Mouse (Mus musculus) midbrain, postnatal 0 days (tissue): ENCODE results near the gene Ldha. TPM values are rescaled to one million over a fixed set of nuclear protein-coding genes. Genes with fewer than 3 reads are reported as not detected.

ENCODE experiments used
- ATAC-seq: fragments of 200-750 bp; cut with Nextera tagmentation; 2 replicates; pipeline ENCODE4 v1.8.0; 2017; ENCODE audit warnings: moderate number of reproducible peaks, mild to moderate bottlenecking, moderate TSS enrichment, moderate library complexity; ENCODE audit not compliant: low FRiP score
- DNase-seq: peaks from one replicate; pipeline ENCODE4 v3.0.0-alpha.2; 2015; ENCODE audit warnings: low spot score
- H3K27ac ChIP-seq: fragments of 300-500 bp; sonication (generic); 2 replicates; pipeline ENCODE4 v1.5.1; 2014; ENCODE audit warnings: low read depth, mild to moderate bottlenecking, low read length, mixed read lengths
- H3K27me3 ChIP-seq: fragments of 300-500 bp; sonication (generic); 2 replicates; pipeline ENCODE4 v1.6.1; 2014; ENCODE audit warnings: low read length, control low read depth, mixed read lengths; ENCODE audit not compliant: insufficient read depth
- H3K36me3 ChIP-seq: fragments of 300-500 bp; sonication (generic); 2 replicates; pipeline ENCODE4 v1.6.1; 2014; ENCODE audit warnings: low read length, control low read depth, mixed read lengths; ENCODE audit not compliant: insufficient read depth
- H3K4me1 ChIP-seq: fragments of 300-500 bp; sonication (generic); 2 replicates; pipeline ENCODE4 v1.6.1; 2014; ENCODE audit warnings: mild to moderate bottlenecking, control low read depth, antibody characterized with exemption, low read length, mixed read lengths; ENCODE audit not compliant: insufficient read depth
- H3K4me2 ChIP-seq: fragments of 300-500 bp; sonication (generic); 2 replicates; pipeline ENCODE4 v1.6.1; 2014; ENCODE audit warnings: low read depth, mild to moderate bottlenecking, low read length, mixed read lengths; ENCODE audit not compliant: poor library complexity, severe bottlenecking
- H3K4me3 ChIP-seq: fragments of 300-500 bp; sonication (generic); 2 replicates; pipeline ENCODE4 v1.5.1; 2014; ENCODE audit warnings: low read depth, mild to moderate bottlenecking, low read length, moderate library complexity
- H3K9ac ChIP-seq: fragments of 300-500 bp; sonication (generic); replicated peaks from 2 replicates; pipeline ENCODE4 v1.6.1; 2014; ENCODE audit warnings: mild to moderate bottlenecking, low read length, moderate library complexity, mixed read lengths; ENCODE audit not compliant: poor library complexity, severe bottlenecking
- H3K9me3 ChIP-seq: fragments of 300-500 bp; sonication (generic); 2 replicates; pipeline ENCODE4 v1.6.1; 2016; ENCODE audit warnings: low read length, control low read depth
- CTCF ChIP-seq: IDR thresholded peaks from 2 replicates; pipeline ENCODE4 v1.5.1; 2016; ENCODE audit warnings: antibody characterized with exemption, mild to moderate bottlenecking
- WGBS: fragments of 180-500 bp; shearing (Covaris S2); extraction: QIAGEN DNeasy Blood & Tissue Kit; methylation state at CpG from one replicate; pipeline ENCODE4 v1.1.7; 2014; 5-methylcytosine and 5-hydroxymethylcytosine counted together
- polyA plus RNA-seq: library from polyadenylated mRNA; unstranded; fragments of >200 nt; fragmentation: Nextera tagmentation; extraction: Ambion mirVana; gene quantifications from 2 replicates; pipeline ENCODE4 v1.2.1, GENCODE M21; 2015
- total RNA-seq: library from RNA; depleted of rRNA; stranded (reverse); fragments of >200 nt; gene quantifications from 2 replicates; pipeline ENCODE4 v1.2.3, GENCODE M21; 2014

The Ldha gene
- total and polyA plus RNA-seq, 2 experiments from 2014 or later = 345 to 604 TPM

- Histone ChIP-seq H3K4me3 (no peak overlapping the region), H3K27me3 (no peaks in the 10 kb centered on the region), H3K9me3 (no peaks in the 10 kb centered on the region), H3K9ac (no peak overlapping the region), H3K27ac (no peak overlapping the region), H3K4me2 (no peak overlapping the region), H3K36me3 (no peaks in the 10 kb centered on the region), H3K4me1 (peaks cover 12% of the 10 kb centered on the region)
- 28% methylated on average over 11 of the region's 14 CpGs for WGBS
- ATAC-seq (no peak), DNase-seq (peak; percentile 62)
- no peak for TF ChIP-seq CTCF
These were observed 6.2 kb upstream of the Ldha start for GRCm38 (mm10) chr7:46834994-46835610.

DNA sequence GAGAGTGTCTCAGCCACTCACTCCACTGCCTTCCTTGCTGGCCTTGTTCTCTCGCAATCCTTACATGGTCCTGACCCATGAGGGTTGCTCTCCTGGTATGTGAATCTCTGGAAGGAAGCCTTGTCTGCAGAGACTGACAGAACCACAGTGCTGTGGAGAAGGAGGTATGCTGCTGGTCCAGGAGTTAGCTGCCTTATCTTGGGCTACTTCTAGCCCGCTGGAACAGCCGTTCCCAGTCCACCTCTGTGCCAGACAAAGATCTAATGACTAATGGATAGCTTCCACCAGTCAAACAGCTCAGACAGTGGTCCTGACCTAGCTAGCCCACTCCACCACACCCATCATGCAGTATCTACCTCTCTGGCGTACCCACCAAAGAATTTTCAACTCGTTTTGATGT lies 4.9 kb upstream of the Ldha start:
- 84% methylated on average over 5 of the region's 5 CpGs for WGBS
- DNase-seq = no peak

DNA sequence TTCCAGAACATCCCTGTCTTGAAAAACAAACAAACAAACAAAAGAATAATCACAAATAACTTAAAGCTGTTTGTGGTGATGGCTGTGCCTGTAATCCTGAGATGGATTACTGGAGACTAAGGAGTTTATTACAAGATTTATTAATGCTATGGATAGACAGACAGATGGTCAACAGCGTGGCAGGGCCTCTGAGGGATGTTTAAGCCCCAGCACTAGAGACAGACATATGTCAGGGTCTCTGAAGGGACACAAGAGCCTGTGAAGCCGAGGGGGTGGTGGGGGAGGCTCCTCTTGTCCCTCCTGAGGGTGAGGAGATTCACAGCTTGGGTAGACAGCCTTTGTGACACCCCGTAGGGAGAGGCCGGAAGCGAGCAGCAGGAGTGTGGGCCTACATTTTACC lies 4.2 kb upstream of the Ldha start:
- H3K4me2 ChIP-seq = no peak overlapping the region
- WGBS = 38% methylated on average over 5 of the region's 5 CpGs
- no peaks in the 10 kb centered on the region for H3K9me3 ChIP-seq
- peaks cover 12% of the 10 kb centered on the region for H3K4me1 ChIP-seq
- H3K27me3 ChIP-seq = no peaks in the 10 kb centered on the region
- H3K27ac ChIP-seq = no peak overlapping the region
- no peak overlapping the region for H3K9ac ChIP-seq
- TF ChIP-seq CTCF = no peak
- no peaks in the 10 kb centered on the region for H3K36me3 ChIP-seq
- no peak overlapping the region for H3K4me3 ChIP-seq
- DNase-seq = no peak
- no peak for ATAC-seq

More for the DNA sequence above, 4.9 kb upstream of the Ldha start:
- no peak overlapping the region for H3K4me2 ChIP-seq
- ATAC-seq = no peak
- no peaks in the 10 kb centered on the region for H3K27me3 ChIP-seq
- no peak for TF ChIP-seq CTCF
- no peak overlapping the region for H3K4me3 ChIP-seq
- H3K9ac ChIP-seq = no peak overlapping the region
- H3K36me3 ChIP-seq = no peaks in the 10 kb centered on the region
- no peaks in the 10 kb centered on the region for H3K9me3 ChIP-seq
- no peak overlapping the region for H3K27ac ChIP-seq
- peaks cover 12% of the 10 kb centered on the region for H3K4me1 ChIP-seq

- ATAC-seq (peak; percentile 31; the same call in 1 of the 2 replicates), DNase-seq (peak; percentile 78)
- TF ChIP-seq CTCF = no peak
- WGBS = 4% methylated on average over 8 of the region's 9 CpGs
- Histone ChIP-seq H3K9me3 (no peaks in the 10 kb centered on the region), H3K36me3 (no peaks in the 10 kb centered on the region), H3K4me1 (peaks cover 12% of the 10 kb centered on the region), H3K27ac (peak overlapping the region; percentile 63), H3K9ac (0 out of 2 replicates have a peak overlapping the region, but pooled peaks have one; percentile 36), H3K4me3 (no peak overlapping the region), H3K4me2 (peak overlapping the region; percentile 15; the same call in 1 of the 2 replicates), H3K27me3 (no peaks in the 10 kb centered on the region)
These were observed 3.1 kb upstream of the Ldha start for GRCm38 (mm10) chr7:46838104-46838671.

GRCm38 (mm10) chr7:46838891-46839302 lies 2.4 kb upstream of the Ldha start:
- peak; percentile 77 for ATAC-seq
- Histone ChIP-seq H3K9ac (no peak overlapping the region), H3K9me3 (no peaks in the 10 kb centered on the region), H3K27ac (peak overlapping the region; percentile 63; the same call in 1 of the 2 replicates), H3K4me3 (no peak overlapping the region), H3K4me1 (peaks cover 12% of the 10 kb centered on the region), H3K36me3 (no peaks in the 10 kb centered on the region), H3K27me3 (no peaks in the 10 kb centered on the region), H3K4me2 (peak overlapping the region; percentile 25)
- TF ChIP-seq CTCF = no peak
- 6% methylated on average over 8 of the region's 8 CpGs for WGBS
- DNase-seq = peak; percentile 95

DNA sequence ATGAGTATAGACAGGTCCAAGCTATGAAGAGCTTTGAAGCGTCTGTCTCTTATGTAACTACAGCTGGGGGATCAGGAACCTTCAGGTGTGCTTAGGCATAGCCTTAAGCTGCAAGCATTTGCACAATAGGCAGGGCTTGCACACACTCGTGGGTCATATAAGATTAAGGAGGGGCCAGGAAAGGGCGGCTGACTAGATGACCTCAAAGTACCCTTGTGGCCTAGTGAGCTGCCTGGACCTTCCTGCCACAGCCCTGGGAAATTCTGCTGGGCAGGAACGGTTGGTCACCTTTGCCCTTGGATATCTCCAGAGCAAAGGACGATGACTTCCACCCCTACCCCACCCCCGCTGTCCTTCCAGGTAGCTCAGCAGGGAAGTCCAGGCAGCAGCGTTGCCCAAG lies 1.8 kb upstream of the Ldha start:
- DNase-seq (no peak), ATAC-seq (no peak)
- no peak overlapping the region for H3K4me3 ChIP-seq
- peak overlapping the region; percentile 25; the same call in 1 of the 2 replicates for H3K4me2 ChIP-seq
- no peaks in the 10 kb centered on the region for H3K9me3 ChIP-seq
- 37% methylated on average over 7 of the region's 7 CpGs for WGBS
- peak overlapping the region; percentile 48; the same call in 1 of the 2 replicates for H3K27ac ChIP-seq
- no peaks in the 10 kb centered on the region for H3K36me3 ChIP-seq
- no peaks in the 10 kb centered on the region for H3K27me3 ChIP-seq
- peaks cover 12% of the 10 kb centered on the region for H3K4me1 ChIP-seq
- TF ChIP-seq CTCF = no peak
- no peak overlapping the region for H3K9ac ChIP-seq
